Mouse (Mus musculus) gastrocnemius, postnatal 10 days (tissue): ENCODE data around the gene Slc18a3. TPM values are rescaled to one million over a fixed set of nuclear protein-coding genes. Genes with fewer than 3 reads are reported as not detected.

ENCODE experiments used
- DNase-seq: peaks from one replicate; pipeline ENCODE4 v3.0.0; 2021; ENCODE audit warnings: mixed read lengths
- long read RNA-seq, 2 experiments: library from polyadenylated mRNA; stranded (forward); transcript quantifications; one replicate each; pipeline ENCODE4 v2.0.0; 2021
- total RNA-seq, 2 experiments: library from RNA; stranded (reverse); gene quantifications; 2 replicates each; pipeline ENCODE4 v1.2.3; 2021

Gene Slc18a3
- not detected for total RNA-seq
- long read RNA-seq, experiment 1 = 0 reads
- long read RNA-seq, experiment 2 = 0 reads

DNA sequence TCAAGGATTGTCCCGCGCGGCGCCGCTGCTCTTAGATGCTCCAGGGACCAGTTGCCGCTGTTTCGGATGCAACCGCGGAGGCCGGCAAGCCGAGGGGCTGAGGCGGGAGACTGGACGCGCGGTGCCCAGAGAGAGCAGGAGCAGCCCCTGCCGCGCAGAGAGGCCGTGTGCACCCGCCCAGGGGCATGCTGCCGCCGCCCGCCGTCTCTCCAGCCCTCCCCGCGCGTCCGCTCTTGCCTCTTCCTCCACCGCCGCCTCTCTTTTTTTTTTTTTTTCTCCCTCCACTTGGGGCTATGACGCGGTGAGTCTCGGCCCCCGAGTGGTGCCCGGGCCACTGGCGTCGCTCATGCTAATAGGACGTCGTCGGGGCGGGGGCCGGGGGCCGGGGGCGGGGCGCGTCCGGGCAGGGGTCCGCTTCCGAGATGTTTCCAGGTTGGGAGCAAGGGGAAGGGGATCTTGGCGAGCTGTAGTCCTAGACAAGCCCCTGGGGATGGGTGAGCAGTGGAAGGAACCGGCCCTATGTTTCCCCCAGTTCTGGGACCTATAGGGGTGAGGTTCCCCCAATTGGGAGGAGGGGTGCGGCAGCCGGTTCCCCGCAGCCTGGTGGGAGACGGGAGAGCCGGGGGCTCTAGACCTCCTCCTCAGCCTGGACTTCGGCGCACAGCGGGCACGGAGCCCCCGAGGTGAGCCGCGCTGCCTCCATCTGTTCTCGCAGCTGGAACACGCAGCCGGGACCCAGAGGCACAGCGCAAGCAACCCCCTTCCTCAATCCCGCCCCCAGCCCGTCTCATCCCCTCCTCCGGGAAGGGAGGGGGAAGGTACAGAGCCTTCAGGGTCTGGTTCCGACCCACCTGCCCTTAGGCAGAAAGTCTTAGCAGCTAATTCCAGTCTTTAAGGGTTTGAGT is at the start of gene Slc18a3:
Slc18a3 (minus strand) TSS at position 250 of the 905 bp plus-strand sequence.
- DNase-seq = no peak

DNA sequence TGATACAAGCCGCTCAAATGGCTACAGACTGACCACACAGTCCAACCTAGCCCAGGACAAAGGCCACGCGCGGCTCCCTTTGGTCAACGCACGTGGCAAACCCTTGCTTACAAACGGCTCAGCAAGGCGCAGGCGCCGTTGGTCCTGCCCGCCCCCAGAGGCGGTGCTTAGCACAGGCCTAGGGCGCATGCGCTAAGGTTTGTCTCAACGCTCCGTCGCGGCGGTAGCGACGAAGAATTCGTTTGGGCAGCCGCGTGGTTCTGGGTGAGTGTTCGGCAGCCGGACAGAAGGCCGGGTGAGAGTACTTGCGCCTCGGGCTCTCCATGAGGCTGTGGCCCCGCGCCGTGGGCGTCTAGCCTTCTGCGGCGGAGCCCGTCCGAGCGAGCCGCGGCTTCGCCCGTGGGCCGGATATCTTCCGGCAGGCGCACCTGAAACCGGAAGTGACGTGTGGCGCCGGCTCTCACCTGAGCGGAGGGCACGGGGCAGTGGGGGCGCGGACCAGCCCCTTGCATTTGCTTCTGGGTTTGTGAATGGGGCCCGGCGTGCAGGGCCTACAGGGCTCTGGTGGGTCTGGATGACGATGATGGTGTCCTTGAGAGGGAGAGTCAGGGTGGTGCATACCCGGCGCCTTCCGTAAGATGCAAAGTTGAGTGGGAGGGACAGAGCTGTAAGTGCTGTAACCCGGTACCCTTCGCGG is 48.8 kb upstream of the Slc18a3 start, which contains the start of gene Ercc6:
Ercc6 (plus strand) TSS at position 186 of the 697 bp plus-strand sequence.
- DNase-seq = peak; percentile 97

DNA sequence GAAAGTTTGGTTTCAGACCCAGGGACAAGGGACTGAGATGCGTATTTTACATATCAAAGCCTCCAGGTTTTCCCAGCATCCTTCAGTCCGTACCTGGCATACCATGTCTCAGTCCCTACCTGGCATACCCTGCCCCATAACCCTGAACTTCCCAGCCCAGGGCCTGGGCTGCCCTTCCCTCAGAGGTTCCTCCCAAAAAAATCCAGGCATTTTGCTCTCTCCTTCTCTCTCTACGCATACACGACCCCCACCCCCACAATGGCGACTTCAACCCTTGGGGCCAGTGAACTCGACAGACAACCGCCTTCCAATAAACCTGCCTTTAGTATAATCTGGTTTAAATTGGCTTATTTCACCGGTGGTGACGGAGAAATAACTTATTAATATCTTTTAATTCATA is 48.3 kb upstream of the Slc18a3 start:
- DNase-seq = no peak

DNA sequence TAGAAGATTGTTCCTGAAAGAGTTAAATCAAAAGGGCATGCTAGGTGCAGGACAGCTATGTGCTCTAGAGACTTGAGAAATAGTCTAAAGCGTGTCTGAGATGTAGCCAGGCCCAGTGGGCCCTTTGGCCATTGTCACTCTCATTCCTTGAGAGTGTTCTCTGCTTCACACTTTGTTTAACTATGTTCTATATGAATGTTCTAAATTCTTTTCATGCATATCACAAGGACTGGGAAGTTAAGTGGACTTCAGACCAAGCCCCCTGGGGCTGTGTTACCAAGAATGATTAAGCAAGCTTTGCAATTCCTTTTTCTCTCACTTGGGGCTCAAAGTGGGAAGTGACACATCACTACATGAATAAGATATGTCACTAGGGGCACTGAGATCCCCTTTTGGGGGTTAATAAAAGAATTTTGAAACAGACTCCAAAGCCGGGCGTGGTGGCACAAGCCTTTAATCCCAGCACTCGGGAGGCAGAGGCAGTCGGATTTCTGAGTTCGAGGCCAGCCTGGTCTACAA is 44.9 kb upstream of the Slc18a3 start:
- no peak for DNase-seq

DNA sequence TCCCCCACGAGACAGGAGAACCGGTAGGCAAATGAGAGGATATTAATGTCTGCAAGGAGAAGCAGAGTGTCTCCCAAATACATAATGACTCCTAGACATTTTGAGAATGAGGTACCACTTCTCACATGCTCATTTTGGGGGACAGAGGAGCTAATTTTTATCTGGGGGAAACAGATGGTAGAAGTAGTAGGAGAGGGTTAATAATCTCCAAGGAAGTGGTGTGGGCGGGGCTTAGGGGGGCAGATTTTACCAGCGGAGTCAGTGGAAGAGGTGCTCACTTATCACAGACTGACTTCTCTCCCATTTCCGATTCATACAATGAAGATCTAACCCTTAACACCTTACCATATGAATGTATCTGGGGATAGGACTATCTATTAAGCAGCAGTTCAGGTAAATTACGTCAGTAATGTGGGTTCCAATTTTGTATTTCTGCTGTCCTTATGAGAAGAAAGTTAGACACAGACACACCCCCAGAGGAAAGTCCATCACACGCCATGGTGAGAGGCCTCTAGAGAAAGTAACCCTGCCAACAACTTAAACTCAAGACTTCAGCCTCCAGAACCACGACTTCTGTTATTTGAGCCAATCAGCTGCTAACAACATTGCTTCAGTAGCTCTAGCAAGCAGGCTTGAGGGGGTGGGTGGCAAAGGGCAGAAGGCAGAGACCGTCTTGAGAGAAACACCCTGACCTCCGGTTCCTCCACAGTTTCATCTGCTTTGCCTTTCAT is 43.6 kb upstream of the Slc18a3 start:
- DNase-seq = no peak

DNA sequence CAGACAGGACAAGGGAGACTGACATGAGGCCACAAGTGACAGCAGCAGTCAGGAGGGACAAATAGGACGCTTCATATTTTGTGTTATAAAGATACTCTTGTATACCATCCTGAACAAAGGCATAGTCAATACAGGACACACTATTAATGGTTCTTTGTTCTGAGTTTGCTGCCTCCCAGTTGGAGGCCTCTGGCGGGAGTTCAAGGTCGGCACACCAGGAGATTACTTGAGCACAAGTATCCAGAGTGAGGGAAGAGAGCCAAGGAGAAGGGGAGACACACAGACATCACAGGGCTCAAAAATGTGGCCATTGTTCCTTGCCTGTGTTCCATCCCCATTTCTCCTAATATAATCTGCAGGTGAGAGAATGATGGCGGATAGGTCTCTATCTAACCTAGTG is 42.6 kb upstream of the Slc18a3 start:
- DNase-seq = no peak

DNA sequence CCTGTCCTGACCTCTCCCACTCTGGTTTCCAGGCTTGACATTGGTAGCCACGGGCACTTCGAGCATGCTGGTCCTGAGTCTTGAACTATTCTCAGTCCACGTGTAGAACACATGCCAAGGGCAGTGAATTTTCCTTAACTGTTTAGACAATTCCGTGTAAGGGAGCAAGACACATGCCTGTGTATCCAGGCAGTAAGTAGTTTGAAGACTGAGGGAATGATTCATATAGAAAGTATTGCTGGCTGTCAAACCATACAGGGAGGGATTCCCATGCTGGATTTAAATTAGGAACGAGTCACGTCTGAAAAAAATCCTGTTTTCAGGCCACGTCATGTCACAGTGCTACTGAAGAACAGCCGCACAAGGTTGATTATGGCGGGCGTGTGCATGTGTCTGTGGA is 41.7 kb upstream of the Slc18a3 start:
- DNase-seq = no peak

DNA sequence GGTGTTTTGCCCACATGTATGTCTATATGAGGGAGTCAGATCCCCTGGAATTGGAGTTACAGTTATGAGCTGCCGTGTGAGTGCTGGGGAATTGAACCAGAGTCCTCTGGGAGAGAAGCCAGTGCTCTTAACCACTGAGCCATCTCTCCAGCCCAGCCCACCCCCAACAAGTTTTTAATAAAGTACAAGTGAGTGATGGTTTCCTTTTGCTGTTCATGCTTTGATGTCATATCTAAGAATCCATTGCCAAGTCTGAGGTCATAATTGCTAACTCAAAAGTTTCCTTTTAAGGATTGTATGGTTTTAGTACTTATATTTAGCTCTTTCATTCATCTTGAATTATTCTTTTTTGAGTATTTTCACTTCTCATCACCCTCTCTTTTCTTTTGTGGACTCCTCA is 39.2 kb upstream of the Slc18a3 start:
- no peak for DNase-seq

DNA sequence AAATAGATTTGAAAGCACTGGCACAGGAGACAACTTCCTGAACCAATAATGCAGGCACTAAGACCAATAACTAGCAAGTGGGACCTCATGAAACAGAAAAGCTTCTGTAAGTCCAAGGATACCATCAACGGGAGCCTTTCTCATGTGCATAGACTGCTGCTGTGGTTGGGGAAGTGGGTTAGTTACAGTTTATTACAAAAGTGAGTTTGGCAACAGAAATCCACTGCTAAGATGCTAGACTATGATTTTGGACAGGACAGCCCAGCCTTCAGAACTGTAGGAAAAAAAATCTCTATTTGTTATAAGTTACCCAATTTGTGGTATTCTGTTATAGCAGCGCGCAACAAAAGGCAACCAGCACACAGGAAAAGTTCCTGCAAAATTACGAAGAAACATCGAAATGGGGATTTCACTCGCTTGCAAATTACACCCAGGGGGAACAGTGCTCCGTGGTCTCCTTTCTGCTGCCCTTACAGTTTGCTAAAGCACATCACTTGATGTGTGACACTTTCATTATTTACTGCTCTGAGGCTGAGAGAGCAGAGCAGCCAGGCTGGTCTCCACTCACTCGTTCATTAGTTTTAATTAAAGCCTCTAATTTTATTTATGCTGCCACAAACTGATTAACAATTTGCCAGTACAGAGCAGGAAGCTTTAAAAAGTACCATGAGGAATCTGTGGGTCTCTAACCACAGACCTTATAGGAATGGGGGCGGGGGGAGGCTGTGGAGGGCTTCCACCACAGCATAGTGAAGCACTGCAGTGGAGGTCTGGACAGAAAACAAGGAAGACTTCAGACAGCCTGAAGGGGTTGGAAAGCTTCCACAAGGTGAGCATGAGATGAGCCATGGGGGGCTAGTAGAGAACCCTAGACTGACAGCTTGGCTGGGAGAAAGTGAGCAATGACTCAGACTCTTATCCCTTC is 38.4 kb upstream of the Slc18a3 start:
- no peak for DNase-seq

DNA sequence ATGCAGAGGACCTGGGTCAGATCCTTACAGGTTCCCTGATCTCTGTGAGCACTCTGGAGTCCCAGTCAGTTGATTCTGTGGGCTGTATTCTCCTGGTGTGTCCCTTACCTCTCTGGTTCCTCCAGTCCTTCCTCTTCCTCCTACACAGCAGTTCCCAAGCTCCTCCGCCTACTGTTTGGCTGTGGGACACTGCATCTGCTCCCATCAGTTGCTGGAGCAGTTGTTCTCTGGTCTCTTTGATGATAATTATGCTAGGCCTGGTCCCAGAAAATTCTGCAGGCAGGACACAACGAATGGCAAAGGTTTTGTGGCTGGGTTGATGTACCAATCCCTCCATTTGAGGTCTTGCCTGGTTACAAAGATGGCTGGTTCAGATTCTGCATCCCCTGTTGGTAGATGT is 36.7 kb upstream of the Slc18a3 start:
- DNase-seq = no peak

DNA sequence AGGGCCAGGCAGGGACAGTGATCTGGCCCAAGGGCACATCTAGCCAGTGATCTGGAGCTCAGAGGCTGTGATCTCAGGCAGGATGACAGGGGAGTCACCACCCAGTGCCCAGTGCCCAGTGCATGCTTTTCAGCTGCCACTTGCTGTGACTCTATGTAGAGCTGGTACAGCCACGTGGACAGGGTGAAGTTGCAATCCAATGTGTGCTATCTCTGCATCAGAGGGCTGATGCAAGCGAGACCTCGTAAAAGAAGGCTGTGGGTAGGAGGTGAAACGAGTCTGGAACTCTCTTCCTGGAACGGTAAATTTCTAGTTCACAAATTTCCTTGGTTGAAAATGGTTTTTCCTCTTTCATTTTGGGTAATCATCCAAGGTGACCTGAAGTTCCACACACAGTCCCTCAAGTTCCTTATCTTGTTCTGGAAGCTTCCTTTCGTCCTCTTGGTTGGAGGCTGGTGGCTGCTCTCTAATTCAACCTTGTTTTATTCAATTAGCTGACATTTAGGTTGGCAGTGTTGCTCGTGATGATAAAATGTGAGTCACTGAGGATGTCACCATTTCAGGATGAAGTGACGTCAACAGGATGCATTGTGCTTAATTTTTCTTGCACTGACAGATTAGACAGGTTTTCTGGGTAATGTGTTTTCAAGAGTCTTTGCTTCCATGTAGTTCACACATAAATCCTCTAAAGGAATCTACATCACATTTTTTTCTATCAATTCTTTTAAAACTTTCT is 31.6 kb upstream of the Slc18a3 start:
- no peak for DNase-seq

DNA sequence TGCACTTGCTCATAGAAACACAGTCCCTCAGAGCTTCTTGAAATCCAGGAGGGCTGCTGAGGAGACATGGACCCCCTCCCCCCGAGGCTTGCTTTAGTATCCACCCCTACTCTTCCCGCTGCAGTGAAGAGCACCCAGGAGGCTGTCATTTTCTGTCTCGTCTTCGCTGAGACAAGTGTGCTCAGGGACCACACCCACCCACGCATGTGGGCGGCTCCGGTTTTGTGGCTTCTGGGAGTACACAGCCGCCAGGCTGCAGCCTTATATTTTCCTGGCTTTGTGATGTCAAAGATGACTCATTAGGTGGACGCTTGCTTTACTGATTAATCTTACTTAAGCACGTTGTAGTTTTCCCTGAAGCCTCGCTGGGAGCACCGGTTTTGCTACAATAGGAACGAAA is 27.9 kb upstream of the Slc18a3 start:
- DNase-seq = no peak

DNA sequence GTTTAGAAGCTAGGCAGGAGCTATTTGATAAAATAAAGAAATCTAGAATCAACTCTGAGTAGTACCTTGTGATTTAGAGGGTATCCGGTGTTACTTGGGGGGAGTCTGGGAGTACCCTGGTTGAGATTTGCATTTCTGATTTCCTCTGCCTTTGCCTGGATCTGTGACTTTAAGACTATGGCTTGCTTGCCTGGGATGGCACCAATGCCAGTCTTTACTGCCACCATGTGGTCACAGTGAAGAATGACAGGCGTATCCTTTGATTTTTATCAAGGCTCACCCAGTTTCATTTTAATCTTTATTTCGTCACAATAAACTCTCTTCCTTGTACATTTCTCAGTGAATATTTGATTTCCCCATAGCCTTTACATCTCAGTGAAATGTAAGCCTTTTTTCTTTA is 17.4 kb upstream of the Slc18a3 start:
- DNase-seq = no peak

DNA sequence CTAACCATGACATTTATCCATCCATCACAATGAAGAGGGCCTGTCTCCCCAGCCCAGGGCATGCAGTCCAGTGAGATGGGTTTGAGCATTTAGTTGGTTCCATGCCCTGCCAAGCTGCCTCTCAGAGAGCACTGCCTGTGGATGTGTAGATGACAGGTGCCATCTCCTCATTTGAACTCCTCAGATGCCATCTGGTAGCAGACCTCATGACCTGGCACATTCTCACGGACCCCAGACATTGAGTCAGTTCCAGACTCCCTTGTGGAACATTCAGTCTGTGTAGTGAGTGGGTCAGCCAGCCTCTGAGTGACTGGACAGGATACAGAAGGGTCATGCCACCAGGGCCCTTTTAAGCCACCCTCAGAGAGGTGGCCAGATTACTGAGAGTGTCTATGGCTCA is 12.9 kb upstream of the Slc18a3 start:
- no peak for DNase-seq

DNA sequence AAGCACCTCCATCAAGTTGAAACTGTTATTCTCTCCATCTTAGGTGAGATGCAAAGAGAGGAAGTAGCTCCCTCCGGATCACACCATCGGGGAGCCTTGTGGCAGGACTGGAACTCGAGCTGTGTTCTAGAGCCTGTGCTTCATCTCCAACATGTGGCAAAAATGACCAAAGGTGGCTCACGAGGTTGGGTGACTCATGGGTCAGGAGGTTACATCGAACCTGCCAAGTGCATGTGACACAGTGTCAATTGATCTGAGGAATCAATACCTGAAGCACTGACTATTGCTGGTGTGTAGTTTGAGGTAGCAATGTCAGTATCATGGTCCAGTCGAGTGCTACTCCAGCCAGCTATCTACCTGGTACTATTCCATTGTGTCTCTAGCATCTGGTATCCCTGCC is 11.9 kb upstream of the Slc18a3 start:
- DNase-seq = no peak

DNA sequence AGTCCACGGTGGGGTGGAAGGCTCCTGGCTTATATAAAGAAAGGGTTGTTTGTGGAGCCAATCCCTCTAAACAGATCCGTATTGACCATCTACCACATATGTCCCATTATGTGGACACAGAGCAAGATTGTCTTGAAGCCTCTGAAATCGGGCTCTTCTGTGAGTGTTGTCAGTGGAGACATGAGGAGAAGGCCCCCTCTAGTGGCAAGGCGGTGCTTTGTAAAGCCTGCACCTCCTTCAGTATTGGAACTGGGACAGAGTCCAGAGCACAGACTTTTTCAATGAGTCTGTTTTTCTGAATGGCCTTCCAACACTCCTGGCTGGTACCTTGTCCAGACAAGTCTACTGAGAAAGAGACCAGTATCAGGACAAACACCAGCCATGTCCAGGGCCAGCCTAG is 8.3 kb upstream of the Slc18a3 start:
- peak; percentile 44 for DNase-seq

DNA sequence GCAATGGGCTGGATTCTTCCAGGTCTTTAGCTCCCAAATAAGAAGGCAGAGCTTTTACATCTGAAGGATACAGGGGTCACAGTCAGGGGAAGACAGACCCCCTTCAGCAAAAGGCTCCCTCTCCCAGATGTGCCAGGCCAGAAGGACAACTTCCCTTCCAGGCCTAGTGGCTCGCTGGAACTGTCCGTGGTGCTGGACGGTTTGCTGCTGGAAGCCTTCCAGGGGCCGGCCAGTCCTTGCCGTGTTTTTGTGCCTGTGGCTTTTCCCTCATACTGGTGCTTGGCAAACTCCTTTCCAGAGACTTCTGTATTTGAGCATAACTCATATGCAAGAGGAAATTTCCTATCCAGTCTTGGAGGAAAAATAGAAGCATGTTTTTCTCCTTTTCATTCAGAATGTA is 3.0 kb upstream of the Slc18a3 start:
- peak; percentile 73 for DNase-seq

DNA sequence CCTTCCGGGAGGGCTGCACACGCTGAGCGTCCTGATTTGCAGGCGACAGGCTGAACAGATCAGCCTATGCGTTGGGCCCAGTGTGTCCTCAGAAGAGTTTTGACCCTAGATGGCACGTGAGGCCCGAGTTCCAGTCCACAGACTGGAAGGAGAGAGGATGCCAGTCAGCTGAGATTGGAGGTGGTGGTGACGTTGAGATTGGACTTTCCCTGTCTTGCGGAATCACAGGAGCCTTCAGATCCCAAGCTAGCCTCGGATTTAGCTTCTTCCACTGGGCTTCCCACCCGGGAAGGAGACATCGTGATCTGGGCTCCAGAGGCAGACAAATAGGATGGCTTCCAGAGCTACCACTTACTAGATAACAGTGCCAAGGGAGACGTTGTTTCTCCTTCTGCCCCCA is 1.2 kb upstream of the Slc18a3 start, which contains the start of gene Chat:
Chat (minus strand) TSS at position 101 of the 400 bp plus-strand sequence.
- no peak for DNase-seq

DNA sequence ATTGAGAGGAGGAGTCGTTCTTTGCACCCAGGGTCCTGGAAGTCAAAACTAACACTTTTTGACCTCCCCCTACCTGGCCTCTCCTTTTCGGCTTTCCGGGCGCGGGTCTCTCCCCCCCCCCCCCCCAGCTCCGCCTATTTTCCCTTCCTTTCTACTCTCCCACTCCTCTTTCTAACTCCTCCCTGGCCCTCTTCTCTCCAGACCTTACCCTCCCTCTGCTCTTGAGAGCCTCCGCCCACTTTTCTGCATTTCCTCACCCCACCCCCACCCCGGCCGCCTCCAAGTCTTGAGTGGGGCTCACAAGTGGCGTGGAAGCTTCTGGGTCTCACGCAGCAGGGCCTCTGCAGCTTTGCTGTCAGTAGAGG is 838 bp upstream of the Slc18a3 start:
- DNase-seq = no peak

DNA sequence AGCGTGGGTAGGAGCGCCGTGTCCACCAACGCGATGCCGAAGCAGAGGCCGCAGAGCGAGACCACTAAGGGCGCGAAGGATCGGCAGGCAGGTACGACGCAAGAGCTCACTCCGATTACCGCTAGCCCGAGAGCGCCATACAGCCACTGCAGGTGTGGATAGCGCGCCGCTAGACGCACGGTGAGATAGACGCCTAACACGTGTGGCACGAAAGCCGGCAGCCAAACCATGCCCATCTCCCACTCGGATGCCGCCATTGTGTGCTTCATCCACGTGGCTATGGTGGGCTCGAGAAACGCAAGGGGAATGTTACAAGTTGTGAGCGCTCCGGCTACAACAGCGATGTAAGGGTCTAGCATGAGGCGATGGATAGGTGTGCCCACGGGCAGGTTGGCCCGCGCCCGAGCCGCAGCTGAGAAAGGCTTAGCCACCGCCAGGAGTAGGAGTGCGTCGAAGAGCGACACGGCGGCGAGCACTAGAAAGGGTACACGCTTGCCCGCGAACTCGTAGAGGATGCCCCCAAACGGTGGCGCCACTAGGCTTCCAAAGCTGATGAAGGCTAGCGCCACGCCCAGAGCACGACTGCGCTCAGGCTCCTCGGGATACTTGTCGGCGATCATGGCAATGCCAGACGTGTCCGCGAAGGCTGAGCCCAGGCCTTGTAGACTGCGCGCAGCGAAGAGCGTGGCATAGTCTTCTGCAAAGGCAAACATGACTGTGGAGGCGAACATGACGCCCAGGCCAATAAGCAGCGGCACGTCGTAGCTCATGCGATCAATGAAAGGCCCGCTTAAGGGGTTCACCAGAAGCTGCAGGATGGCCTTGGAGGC is 1.2 kb downstream of the Slc18a3 start:
- no peak for DNase-seq
